Mouse (Mus musculus) neural tube, embryonic 14.5 days (tissue): ENCODE results near the gene Glcci1. TPM values are rescaled to one million over a fixed set of nuclear protein-coding genes. Genes with fewer than 3 reads are reported as not detected.

ENCODE experiments used
- ATAC-seq: fragments of 200-750 bp; cut with Nextera tagmentation; 2 replicates; pipeline ENCODE4 v1.8.0; 2017; ENCODE audit warnings: low read depth, mild to moderate bottlenecking, moderate TSS enrichment, moderate library complexity
- H3K27ac ChIP-seq: fragments of 300-500 bp; sonication (generic); 2 replicates; pipeline ENCODE4 v1.5.1; 2014; ENCODE audit warnings: low read depth, mild to moderate bottlenecking, control low read depth, low read length, moderate library complexity, mixed read lengths
- H3K27me3 ChIP-seq: fragments of 300-500 bp; sonication (generic); 2 replicates; pipeline ENCODE4 v1.6.1; 2014; ENCODE audit warnings: low read length; ENCODE audit not compliant: control insufficient read depth, insufficient read depth
- H3K36me3 ChIP-seq: fragments of 300-500 bp; sonication (generic); 2 replicates; pipeline ENCODE4 v1.6.1; 2014; ENCODE audit warnings: low read length, mixed read lengths; ENCODE audit not compliant: control insufficient read depth, insufficient read depth
- H3K4me1 ChIP-seq: fragments of 300-500 bp; sonication (generic); 2 replicates; pipeline ENCODE4 v1.6.1; 2014; ENCODE audit warnings: low read length; ENCODE audit not compliant: control insufficient read depth, insufficient read depth
- H3K4me2 ChIP-seq: fragments of 300-500 bp; sonication (generic); 2 replicates; pipeline ENCODE4 v1.6.1; 2014; ENCODE audit warnings: mild to moderate bottlenecking, low read depth, low read length, control low read depth
- H3K4me3 ChIP-seq: fragments of 300-500 bp; sonication (generic); 2 replicates; pipeline ENCODE4 v1.5.1; 2014; ENCODE audit warnings: low read depth, low read length, control low read depth, mixed read lengths
- H3K9ac ChIP-seq: fragments of 300-500 bp; sonication (generic); replicated peaks from 2 replicates; pipeline ENCODE4 v1.6.1; 2014; ENCODE audit warnings: low read depth, mild to moderate bottlenecking, control low read depth, low read length, mixed read lengths
- H3K9me3 ChIP-seq: fragments of 300-500 bp; sonication (generic); 2 replicates; pipeline ENCODE4 v1.6.1; 2016; ENCODE audit warnings: low read length; ENCODE audit not compliant: control insufficient read depth
- WGBS: fragments of 180-500 bp; shearing (Covaris S2); extraction: QIAGEN DNeasy Blood & Tissue Kit; methylation state at CpG from one replicate; pipeline ENCODE4 v1.1.7; 2014; 5-methylcytosine and 5-hydroxymethylcytosine counted together
- polyA plus RNA-seq: library from polyadenylated mRNA; unstranded; fragments of >200 nt; fragmentation: Nextera tagmentation; extraction: Ambion mirVana; gene quantifications from 2 replicates; pipeline ENCODE4 v1.2.1, GENCODE M21; 2014

Glcci1 gene
- polyA plus RNA-seq, 1 experiment from 2014 or later, result 11.3 TPM

DNA sequence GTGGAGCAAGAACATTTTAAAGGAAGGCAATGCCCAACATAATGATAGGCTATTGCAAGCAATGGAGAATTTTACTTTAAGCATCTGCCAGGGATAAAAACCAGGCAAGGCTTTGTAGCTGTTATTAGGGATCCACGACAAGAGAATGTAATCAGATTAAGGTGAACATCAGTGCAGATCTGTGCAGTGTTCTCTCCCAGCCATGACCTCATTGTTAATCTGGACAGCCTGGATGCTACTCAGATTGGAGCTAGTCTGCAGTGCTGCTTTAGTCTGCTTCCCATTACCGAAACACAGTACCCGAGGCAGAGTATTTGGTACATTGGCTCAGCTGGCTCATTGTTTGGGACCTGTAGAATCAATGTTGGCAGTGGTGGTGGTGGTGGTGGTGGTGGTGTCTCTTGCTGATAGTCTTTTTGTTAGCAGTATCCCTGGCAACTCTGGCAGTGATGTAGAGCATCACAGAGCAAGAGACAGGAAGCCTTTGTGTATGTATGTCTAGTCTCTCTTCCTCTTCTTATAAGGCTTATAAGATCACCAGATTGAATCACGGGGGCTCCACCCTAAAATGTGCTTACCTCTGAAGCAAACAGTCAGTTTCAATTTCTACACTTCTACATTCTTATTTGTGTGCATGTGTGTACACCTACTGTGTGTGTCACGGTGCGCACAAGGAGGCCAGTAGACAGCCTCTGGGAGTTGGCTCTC is 4.7 kb upstream of the Glcci1 start:
- Histone ChIP-seq H3K9ac (no peak overlapping the region), H3K9me3 (no peaks in the 10 kb centered on the region), H3K27ac (no peak overlapping the region), H3K4me2 (no peak overlapping the region), H3K4me1 (0 out of 2 replicates have a peak, but pooled peaks cover 4% of the 10 kb centered on the region), H3K36me3 (no peaks in the 10 kb centered on the region), H3K4me3 (no peak overlapping the region), H3K27me3 (no peaks in the 10 kb centered on the region)
- 90% methylated on average over 6 of the region's 6 CpGs for WGBS
- ATAC-seq, result no peak

DNA sequence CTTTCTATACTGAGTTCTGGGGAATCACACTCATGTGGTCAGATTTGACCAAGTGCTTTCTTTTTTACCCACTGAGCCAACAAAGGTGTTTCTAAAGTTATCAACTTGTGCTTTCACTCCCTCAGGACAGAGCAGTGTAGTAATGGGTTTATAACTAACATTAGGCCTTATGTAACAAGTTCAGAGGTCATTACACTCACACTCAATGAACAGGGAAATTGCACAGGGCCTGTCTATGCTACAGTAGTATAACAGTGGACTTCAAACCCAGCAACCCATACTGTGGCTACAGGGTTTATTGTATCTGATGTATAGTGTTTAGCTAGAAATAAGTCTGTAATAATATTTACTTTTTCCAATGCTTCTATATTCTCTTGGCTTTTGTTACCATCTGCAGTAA is 2.8 kb upstream of the Glcci1 start:
- Histone ChIP-seq H3K4me3 (no peak overlapping the region), H3K9me3 (no peaks in the 10 kb centered on the region), H3K27ac (no peak overlapping the region), H3K27me3 (no peaks in the 10 kb centered on the region), H3K4me1 (peaks cover 12% of the 10 kb centered on the region; the same call in 1 of the 2 replicates), H3K4me2 (no peak overlapping the region), H3K9ac (no peak overlapping the region), H3K36me3 (no peaks in the 10 kb centered on the region)
- no peak for ATAC-seq

DNA sequence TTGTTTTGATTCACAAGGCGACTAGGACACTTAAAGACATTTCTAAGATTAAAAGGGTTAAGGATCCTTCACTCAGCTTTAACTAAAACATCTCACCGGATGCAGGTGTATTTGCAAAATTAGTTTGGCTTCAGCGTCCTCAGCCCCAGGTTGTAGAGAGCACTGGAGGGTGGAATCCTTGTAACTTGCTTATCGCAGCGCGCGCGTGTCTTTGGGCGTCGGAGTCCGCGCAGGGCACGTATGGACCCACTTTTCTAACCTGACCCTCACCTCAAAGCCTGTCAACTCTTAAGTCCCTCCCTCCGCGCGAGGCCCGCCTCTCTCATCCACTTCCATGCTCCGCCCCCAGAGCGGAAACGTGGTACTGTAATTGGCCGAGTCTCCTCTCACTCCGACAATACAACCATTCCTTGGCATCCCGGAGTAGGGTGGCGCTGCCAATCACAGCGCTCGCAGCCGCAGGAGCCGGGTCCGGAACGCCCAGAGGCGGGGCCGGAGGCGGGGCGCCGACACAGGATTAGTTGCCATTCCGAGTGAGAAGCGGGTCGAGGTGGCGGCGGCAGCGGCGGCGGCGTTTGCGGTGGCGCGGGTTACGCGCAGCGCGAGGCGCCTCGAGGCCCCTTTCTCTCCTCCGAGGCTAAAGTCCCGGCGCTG is 390 bp upstream of the Glcci1 start:
- WGBS, result under 1% methylated on average over 45 of the region's 56 CpGs
- ATAC-seq, result peak; percentile 99

DNA sequence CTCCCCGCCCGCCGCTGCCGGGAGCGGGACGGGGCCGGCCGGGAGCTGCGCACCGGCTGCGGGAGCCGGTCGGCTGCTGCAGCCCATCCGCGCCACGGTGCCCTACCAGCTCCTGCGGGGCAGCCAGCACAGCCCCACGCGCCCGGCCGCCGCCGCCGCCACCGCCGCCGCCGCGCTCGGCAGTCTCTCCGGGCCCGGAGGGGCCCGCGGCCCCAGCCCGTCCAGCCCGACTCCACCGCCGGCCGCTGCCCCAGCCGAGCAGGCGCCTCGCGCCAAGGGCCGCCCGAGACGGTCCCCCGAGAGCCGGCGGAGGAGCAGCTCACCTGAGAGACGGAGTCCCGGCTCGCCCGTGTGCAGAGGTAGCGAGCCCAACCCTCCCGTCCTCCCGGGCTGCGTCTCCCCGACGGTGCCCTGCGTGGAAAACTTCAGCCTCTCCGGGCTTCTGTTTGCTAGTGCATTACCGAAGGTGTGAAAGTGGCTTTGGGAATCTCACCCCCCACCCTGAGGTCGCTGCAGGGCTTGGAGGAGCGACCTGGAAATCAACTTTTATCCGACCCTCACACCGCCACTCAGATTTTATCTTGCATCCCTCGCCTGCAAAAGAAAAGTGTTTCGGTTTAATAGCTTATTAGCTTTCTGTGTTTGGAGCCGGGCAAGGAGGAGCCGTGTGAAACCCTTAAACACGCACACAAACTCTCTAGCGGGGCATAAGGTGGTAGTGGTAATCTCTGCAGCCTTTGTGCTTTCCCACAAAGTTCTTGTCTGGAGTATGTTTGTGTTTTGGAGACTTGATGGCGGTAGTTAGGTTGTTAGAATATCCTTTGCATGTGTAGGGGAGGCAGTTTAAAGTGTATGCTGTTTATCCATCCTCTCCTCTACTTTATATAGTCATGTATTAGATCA is 812 bp downstream of the Glcci1 start:
- H3K4me3 ChIP-seq, result peak overlapping the region; percentile 93
- ATAC-seq, result no peak; the same call in 1 of the 2 replicates
- no peaks in the 10 kb centered on the region for H3K27me3 ChIP-seq
- H3K4me2 ChIP-seq, result peak overlapping the region; percentile 74
- under 1% methylated on average over 50 of the region's 73 CpGs for WGBS
- H3K9me3 ChIP-seq, result no peaks in the 10 kb centered on the region
- peak overlapping the region; percentile 100 for H3K27ac ChIP-seq
- H3K9ac ChIP-seq, result peak overlapping the region; percentile 94
- H3K36me3 ChIP-seq, result no peaks in the 10 kb centered on the region
- peaks cover 24% of the 10 kb centered on the region; the same call in 1 of the 2 replicates for H3K4me1 ChIP-seq

More for the DNA sequence above, 390 bp upstream of the Glcci1 start:
- Histone ChIP-seq H3K27ac (peak overlapping the region; percentile 100), H3K9ac (peak overlapping the region; percentile 94), H3K4me2 (peak overlapping the region; percentile 74), H3K27me3 (no peaks in the 10 kb centered on the region), H3K4me1 (peaks cover 24% of the 10 kb centered on the region; the same call in 1 of the 2 replicates), H3K4me3 (peak overlapping the region; percentile 93), H3K36me3 (no peaks in the 10 kb centered on the region), H3K9me3 (no peaks in the 10 kb centered on the region)

DNA sequence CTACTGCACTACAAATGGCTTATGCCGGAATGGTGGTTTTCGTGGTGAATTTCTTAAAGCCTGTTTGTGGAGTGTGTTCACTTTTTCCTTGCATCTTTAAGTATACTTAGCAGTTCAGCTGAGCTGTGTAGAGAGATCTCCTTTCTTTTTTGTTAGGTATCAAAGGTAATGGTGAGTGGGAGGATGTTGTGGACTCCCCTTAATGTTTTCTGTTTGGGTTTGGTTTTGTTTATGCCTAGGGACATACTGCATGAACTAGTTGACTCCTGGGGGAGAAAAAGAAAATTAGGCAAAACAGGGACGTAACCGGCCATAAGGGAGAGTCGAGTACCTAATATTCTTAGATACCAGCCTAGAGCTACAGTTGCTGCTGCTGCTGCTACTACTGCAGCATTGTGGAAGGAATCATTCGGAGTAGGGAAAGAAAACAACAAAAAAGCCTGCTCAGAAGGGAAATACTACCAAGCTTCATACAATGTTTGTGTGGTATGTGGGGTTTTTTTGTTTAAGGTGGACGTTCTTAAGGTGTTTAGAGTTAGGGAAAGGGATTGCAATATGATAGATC is 1.5 kb downstream of the Glcci1 start:
- H3K9ac ChIP-seq, result peak overlapping the region; percentile 94
- H3K4me1 ChIP-seq, result peaks cover 24% of the 10 kb centered on the region; the same call in 1 of the 2 replicates
- H3K9me3 ChIP-seq, result no peaks in the 10 kb centered on the region
- 3% methylated on average over 7 of the region's 7 CpGs for WGBS
- no peaks in the 10 kb centered on the region for H3K27me3 ChIP-seq
- H3K36me3 ChIP-seq, result no peaks in the 10 kb centered on the region
- no peak for ATAC-seq
- peak overlapping the region; percentile 55; the same call in 1 of the 2 replicates for H3K27ac ChIP-seq
- H3K4me3 ChIP-seq, result peak overlapping the region; percentile 93
- H3K4me2 ChIP-seq, result peak overlapping the region; percentile 74

DNA sequence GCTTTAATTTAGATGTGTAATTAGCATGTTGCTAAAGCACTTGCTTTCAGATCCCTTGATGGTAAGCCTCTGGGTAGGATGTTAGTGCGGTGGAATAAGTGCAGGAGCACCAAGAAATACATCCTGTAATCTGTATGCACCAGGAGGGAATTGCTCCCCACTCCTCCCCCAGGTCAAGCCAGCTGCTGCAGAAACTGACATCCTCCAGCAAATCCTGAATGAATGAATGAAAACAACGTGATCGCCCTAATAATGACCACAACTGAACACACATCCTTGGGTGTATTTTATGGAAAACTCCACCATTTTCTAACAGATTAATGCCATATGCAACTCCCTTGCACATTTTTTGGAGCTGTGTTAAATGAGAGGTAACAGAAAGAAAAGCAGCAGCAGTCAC is 2.0 kb downstream of the Glcci1 start:
- H3K27ac ChIP-seq, result peak overlapping the region; percentile 55; the same call in 1 of the 2 replicates
- no peaks in the 10 kb centered on the region for H3K36me3 ChIP-seq
- no peak for ATAC-seq
- 5% methylated on average over 3 of the region's 3 CpGs for whole genome bisulfite sequencing
- no peaks in the 10 kb centered on the region for H3K27me3 ChIP-seq
- no peaks in the 10 kb centered on the region for H3K9me3 ChIP-seq
- peaks cover 24% of the 10 kb centered on the region; the same call in 1 of the 2 replicates for H3K4me1 ChIP-seq
- H3K4me3 ChIP-seq, result peak overlapping the region; percentile 93
- H3K4me2 ChIP-seq, result peak overlapping the region; percentile 74
- H3K9ac ChIP-seq, result peak overlapping the region; percentile 94

DNA sequence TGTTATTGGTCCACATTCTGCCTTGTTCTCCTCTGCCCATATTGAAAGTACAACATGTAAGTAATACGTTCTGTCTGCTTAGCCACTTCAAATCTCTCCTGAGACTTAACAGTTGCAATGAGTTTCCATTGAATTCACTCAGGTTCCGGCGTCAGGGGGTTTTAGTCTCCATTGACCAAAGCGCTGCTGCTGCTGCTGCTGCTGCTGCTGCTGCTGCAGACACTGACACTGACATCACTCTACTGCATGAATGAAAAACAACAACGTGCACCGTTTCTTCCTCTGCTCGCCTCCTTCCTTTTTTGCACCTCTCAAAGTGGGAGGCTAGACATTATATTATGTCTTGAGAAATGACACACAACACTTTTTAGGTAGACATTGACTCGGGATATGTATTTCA is 3.0 kb downstream of the Glcci1 start:
- H3K4me1 ChIP-seq, result peaks cover 24% of the 10 kb centered on the region; the same call in 1 of the 2 replicates

DNA sequence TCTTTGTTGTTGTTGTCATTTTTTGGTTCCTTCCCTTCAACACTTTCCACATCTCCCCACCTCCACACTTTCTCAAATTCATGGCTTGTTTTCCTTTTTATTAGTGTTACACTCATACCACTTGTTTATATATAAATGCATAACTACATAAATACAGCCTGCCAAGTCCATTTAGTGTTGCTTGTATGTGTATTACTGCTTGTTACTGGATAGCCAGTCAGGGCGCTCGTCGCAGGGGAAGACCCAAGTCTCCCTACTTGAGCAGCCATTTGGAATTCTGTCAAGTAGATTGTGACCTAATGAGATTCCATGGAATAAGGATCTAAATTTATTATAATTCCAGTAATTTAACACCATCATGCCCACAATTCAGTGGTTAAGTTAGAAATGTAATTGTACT is 10.3 kb downstream of the Glcci1 start:
- no peak overlapping the region for H3K27ac ChIP-seq
- H3K27me3 ChIP-seq, result no peaks in the 10 kb centered on the region
- no peaks in the 10 kb centered on the region for H3K4me1 ChIP-seq
- H3K9ac ChIP-seq, result no peak overlapping the region
- H3K4me2 ChIP-seq, result no peak overlapping the region
- H3K4me3 ChIP-seq, result no peak overlapping the region
- no peaks in the 10 kb centered on the region for H3K9me3 ChIP-seq
- no peaks in the 10 kb centered on the region for H3K36me3 ChIP-seq
- no peak for ATAC-seq
- 85% methylated on average over 3 of the region's 3 CpGs for WGBS

More for the DNA sequence above, 3.0 kb downstream of the Glcci1 start:
- Histone ChIP-seq H3K4me3 (peak overlapping the region; percentile 93), H3K27ac (no peak overlapping the region; the same call in 1 of the 2 replicates), H3K4me2 (peak overlapping the region; percentile 74), H3K9ac (peak overlapping the region; percentile 8; the same call in 1 of the 2 replicates), H3K27me3 (no peaks in the 10 kb centered on the region), H3K9me3 (no peaks in the 10 kb centered on the region), H3K36me3 (no peaks in the 10 kb centered on the region)
- WGBS, result 16% methylated on average over 8 of the region's 8 CpGs
- no peak for ATAC-seq
